Mouse (Mus musculus): ENCODE data around the gene Trim39.

DNA sequence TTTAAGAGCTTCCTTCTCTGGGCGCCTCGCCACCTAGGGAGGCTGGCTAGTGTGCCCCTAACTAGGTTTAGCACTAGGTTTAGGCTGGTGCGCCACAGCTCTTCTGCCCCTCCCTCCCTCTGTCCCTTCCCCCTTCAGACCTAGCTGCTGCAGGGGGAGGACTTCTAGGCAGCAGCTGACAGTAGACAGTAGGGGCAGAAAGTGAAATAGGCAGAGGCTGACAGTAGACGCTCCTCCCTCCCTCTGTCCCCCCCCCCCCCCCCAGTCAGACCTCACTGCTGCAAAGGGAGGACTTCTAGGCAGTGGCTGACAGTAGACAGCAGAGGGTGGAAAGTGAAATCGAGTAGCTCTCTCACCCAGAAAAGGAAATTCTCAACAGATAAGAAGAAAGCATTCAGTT, 43.0 kb downstream of the Trim39 start:
- TF ChIP-seq CTCF (IDR thresholded peaks at IDR 0.05; ENCODE audit: borderline replicate concordance, control insufficient read depth, extremely low read depth, insufficient read depth, low read length, poor library complexity) (no peak), POLR2A (IDR thresholded peaks at IDR 0.05; ENCODE audit: control insufficient read depth, extremely low read depth, insufficient read depth, low read length, poor library complexity) (no peak)

Measured in thymus, adult 2 months (tissue).